Mouse (Mus musculus): ENCODE measurements around the gene Apold1. TPM values are rescaled to one million over a fixed set of nuclear protein-coding genes. Genes with fewer than 3 reads are reported as not detected.

Gene Apold1
- polyA plus RNA-seq, 1 experiment from 2014 or later, result 8.8 TPM

GRCm38 (mm10) chr6:134949241-134949640 lies 32.3 kb upstream of the Apold1 start:
- no peak overlapping the region for H3K27ac ChIP-seq

GRCm38 (mm10) chr6:134951364-134951763 lies 30.2 kb upstream of the Apold1 start:
- H3K4me2 ChIP-seq, result no peak overlapping the region
- H3K9ac ChIP-seq, result no peak overlapping the region
- WGBS, result 44% methylated on average over 5 of the region's 5 CpGs
- no peaks in the 10 kb centered on the region for H3K9me3 ChIP-seq (replicated peaks)
- no peak for ATAC-seq (replicated peaks; ENCODE audit: insufficient number of reproducible peaks, insufficient read depth, low FRiP score, low read depth)
- H3K27me3 ChIP-seq, result no peaks in the 10 kb centered on the region
- H3K36me3 ChIP-seq, result peaks cover 11% of the 10 kb centered on the region; the same call in 1 of the 2 replicates
- no peak overlapping the region for H3K27ac ChIP-seq
- H3K4me3 ChIP-seq, result no peak overlapping the region
- peaks cover 6% of the 10 kb centered on the region for H3K4me1 ChIP-seq (replicated peaks)

More at GRCm38 (mm10) chr6:134949241-134949640, 32.3 kb upstream of the Apold1 start:
- no peak for ATAC-seq (replicated peaks; ENCODE audit: insufficient number of reproducible peaks, insufficient read depth, low FRiP score, low read depth)
- H3K27me3 ChIP-seq, result no peaks in the 10 kb centered on the region
- H3K36me3 ChIP-seq, result peaks cover 11% of the 10 kb centered on the region; the same call in 1 of the 2 replicates
- no peak overlapping the region for H3K4me2 ChIP-seq
- no peak overlapping the region for H3K4me3 ChIP-seq
- peaks cover 14% of the 10 kb centered on the region for H3K4me1 ChIP-seq (replicated peaks)
- H3K9ac ChIP-seq, result no peak overlapping the region
- H3K9me3 ChIP-seq (replicated peaks), result no peaks in the 10 kb centered on the region
- WGBS, result 87% methylated on average over 3 of the region's 3 CpGs

GRCm38 (mm10) chr6:134953976-134954375 lies 27.5 kb upstream of the Apold1 start:
- Histone ChIP-seq H3K27me3 (no peaks in the 10 kb centered on the region), H3K9me3 (replicated peaks) (no peaks in the 10 kb centered on the region), H3K4me3 (no peak overlapping the region), H3K9ac (no peak overlapping the region), H3K4me2 (no peak overlapping the region), H3K27ac (no peak overlapping the region), H3K36me3 (peaks cover 11% of the 10 kb centered on the region; the same call in 1 of the 2 replicates), H3K4me1 (replicated peaks) (no peaks in the 10 kb centered on the region)
- no peak for ATAC-seq (replicated peaks; ENCODE audit: insufficient number of reproducible peaks, insufficient read depth, low FRiP score, low read depth)
- 67% methylated on average over 11 of the region's 11 CpGs for WGBS

DNA sequence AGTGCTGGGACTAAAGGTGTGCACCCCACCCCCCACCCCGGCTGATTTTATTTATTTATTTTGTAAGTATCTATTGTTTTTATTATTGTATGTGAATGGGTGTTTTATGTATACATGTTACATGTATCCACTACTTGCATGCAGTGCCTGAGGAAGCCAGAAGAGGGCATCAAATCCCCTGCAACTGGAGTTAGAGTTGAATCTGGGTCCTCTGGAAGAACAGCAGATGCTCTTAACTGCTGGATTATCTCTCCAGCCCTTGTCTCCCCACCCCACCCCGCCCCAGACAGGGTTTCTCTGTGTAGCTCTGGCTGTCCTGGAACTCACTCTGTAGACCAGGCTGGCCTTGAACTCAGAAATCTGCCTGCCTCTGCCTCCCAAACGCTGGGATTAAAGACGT lies 25.1 kb upstream of the Apold1 start:
- Histone ChIP-seq H3K4me3 (no peak overlapping the region), H3K9ac (no peak overlapping the region), H3K36me3 (peaks cover 7% of the 10 kb centered on the region; the same call in 1 of the 2 replicates), H3K27me3 (no peaks in the 10 kb centered on the region), H3K9me3 (replicated peaks) (no peaks in the 10 kb centered on the region), H3K27ac (no peak overlapping the region), H3K4me1 (replicated peaks) (no peaks in the 10 kb centered on the region), H3K4me2 (no peak overlapping the region)
- 89% methylated on average over 4 of the region's 4 CpGs for WGBS
- ATAC-seq (replicated peaks; ENCODE audit: insufficient number of reproducible peaks, insufficient read depth, low FRiP score, low read depth), result no peak

DNA sequence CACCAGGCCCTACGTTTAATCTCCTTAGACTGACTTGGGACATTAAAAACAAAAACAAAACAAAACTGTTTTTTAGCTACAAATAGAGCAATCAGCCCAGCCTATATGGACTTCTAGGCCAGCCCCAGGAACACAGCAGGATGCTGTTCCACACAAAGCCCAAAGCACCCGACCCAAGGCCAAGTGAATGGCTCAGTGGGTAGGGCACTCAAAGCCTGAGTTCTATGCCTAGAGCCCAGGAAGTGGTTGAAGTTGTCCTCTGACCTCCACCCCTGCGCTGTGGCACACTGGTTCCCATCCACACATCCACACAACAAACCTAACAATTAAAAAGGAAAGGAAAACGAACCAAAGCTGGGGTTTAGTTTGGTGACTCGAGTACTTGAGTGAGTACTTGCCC lies 20.2 kb upstream of the Apold1 start:
- no peaks in the 10 kb centered on the region for H3K36me3 ChIP-seq
- no peaks in the 10 kb centered on the region for H3K27me3 ChIP-seq
- H3K4me3 ChIP-seq, result no peak overlapping the region
- H3K27ac ChIP-seq, result no peak overlapping the region
- H3K4me2 ChIP-seq, result no peak overlapping the region
- ATAC-seq (replicated peaks; ENCODE audit: insufficient number of reproducible peaks, insufficient read depth, low FRiP score, low read depth), result no peak
- H3K4me1 ChIP-seq (replicated peaks), result no peaks in the 10 kb centered on the region
- H3K9ac ChIP-seq, result no peak overlapping the region
- no peaks in the 10 kb centered on the region for H3K9me3 ChIP-seq (replicated peaks)
- WGBS, result 67% methylated on average over 5 of the region's 5 CpGs

GRCm38 (mm10) chr6:134961858-134962517 lies 19.5 kb upstream of the Apold1 start:
- Histone ChIP-seq H3K27me3 (no peaks in the 10 kb centered on the region), H3K9me3 (replicated peaks) (no peaks in the 10 kb centered on the region), H3K4me1 (replicated peaks) (no peaks in the 10 kb centered on the region), H3K4me3 (no peak overlapping the region), H3K9ac (no peak overlapping the region), H3K4me2 (no peak overlapping the region), H3K27ac (no peak overlapping the region), H3K36me3 (no peaks in the 10 kb centered on the region)
- 61% methylated on average over 9 of the region's 9 CpGs for WGBS
- ATAC-seq (replicated peaks; ENCODE audit: insufficient number of reproducible peaks, insufficient read depth, low FRiP score, low read depth), result no peak

DNA sequence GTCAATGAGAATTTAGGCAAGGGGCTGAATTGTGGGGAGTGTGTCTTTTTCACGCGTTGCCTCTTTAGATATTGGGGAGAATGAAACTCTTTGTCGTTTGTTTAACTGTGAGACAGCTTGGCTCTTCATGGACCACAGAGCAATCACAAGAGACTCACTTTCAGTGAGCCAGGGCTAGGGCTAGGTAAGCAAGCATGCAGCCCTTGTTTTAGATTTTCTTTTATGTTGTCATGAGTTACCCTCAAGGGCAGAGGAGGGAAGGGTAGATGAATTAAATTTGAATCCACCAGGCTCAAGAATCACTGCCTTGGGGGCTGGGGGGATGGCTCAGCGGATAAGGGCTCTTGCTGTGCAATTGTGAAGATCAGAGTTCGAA lies 19.0 kb upstream of the Apold1 start:
- Histone ChIP-seq H3K9me3 (replicated peaks) (no peaks in the 10 kb centered on the region), H3K36me3 (no peaks in the 10 kb centered on the region), H3K9ac (no peak overlapping the region), H3K4me1 (replicated peaks) (no peaks in the 10 kb centered on the region), H3K27me3 (no peaks in the 10 kb centered on the region), H3K4me2 (no peak overlapping the region), H3K27ac (no peak overlapping the region), H3K4me3 (no peak overlapping the region)
- 79% methylated on average over 5 of the region's 5 CpGs for WGBS
- ATAC-seq (replicated peaks; ENCODE audit: insufficient number of reproducible peaks, insufficient read depth, low FRiP score, low read depth), result no peak

DNA sequence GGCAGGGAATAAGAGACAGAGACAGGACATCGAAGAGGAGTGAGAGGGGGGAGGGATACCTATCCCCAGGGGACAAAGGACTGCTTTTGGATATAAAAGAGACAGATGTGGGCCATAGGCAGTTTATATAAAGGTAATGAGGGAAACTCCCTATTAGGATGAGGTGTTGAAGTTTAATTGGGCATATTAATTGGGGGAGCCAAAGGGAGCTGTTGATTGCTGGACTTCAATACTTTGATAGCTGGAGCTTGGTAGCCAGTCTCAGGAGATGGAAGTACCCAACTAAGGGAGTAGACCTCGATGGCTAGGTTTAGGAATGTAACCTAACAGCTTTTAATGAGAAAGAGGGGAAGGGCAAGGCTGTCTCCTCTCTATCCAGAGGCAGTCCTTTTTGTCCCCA lies 17.6 kb upstream of the Apold1 start:
- no peak overlapping the region for H3K4me2 ChIP-seq
- no peaks in the 10 kb centered on the region for H3K27me3 ChIP-seq
- H3K36me3 ChIP-seq, result no peaks in the 10 kb centered on the region
- no peak overlapping the region for H3K4me3 ChIP-seq
- H3K9ac ChIP-seq, result no peak overlapping the region
- no peak for ATAC-seq (replicated peaks; ENCODE audit: insufficient number of reproducible peaks, insufficient read depth, low FRiP score, low read depth)
- no peaks in the 10 kb centered on the region for H3K9me3 ChIP-seq (replicated peaks)
- no peak overlapping the region for H3K27ac ChIP-seq
- 74% methylated on average over 2 of the region's 2 CpGs for WGBS
- no peaks in the 10 kb centered on the region for H3K4me1 ChIP-seq (replicated peaks)

- no peak overlapping the region for H3K4me2 ChIP-seq
- no peaks in the 10 kb centered on the region for H3K9me3 ChIP-seq (replicated peaks)
- no peaks in the 10 kb centered on the region for H3K27me3 ChIP-seq
- no peak overlapping the region for H3K4me3 ChIP-seq
- H3K4me1 ChIP-seq (replicated peaks), result no peaks in the 10 kb centered on the region
- no peak for ATAC-seq (replicated peaks; ENCODE audit: insufficient number of reproducible peaks, insufficient read depth, low FRiP score, low read depth)
- 81% methylated on average over 5 of the region's 5 CpGs for WGBS
- no peak overlapping the region for H3K27ac ChIP-seq
- no peak overlapping the region for H3K9ac ChIP-seq
- H3K36me3 ChIP-seq, result no peaks in the 10 kb centered on the region
Observed at GRCm38 (mm10) chr6:134966681-134967080, 14.8 kb upstream of the Apold1 start.

DNA sequence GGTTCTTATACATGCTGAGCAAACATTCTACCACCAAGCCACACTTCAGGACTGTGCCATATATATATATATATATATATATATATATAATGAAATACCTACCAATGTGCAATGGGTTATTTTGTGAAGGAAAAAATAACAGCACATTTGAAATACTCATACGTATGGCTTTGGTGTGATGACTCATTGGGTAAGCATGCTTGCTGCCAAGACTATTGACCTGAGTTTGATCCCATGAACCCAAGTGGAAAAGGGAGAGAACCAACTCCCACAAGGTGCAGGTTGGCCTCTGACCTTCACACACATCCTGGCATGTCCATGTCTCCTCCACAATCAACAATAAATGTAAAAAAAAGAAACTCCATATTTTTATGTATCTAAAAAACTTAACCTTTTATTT lies 13.2 kb upstream of the Apold1 start:
- H3K9me3 ChIP-seq (replicated peaks), result no peaks in the 10 kb centered on the region
- no peak for ATAC-seq (replicated peaks; ENCODE audit: insufficient number of reproducible peaks, insufficient read depth, low FRiP score, low read depth)
- 31% methylated on average over 1 of the region's 1 CpGs for WGBS

DNA sequence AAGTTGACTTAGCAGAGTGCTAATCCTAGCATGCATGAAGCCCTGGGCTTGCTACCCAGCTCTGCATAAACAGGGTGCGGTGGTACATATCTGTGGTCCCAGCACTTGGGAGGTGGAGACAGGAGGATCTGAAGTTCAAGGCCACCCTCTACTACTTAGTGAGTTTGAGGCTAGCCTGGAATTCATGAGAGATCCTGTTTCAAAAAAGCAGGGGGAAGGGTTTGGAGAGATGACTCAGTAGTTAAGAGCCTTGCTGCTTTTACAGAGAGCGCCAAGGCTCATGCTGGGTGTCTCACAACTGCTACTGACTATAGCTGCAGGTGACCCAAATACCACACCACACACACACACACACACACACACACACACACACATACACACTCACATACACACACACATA lies 12.0 kb upstream of the Apold1 start:
- Histone ChIP-seq H3K4me1 (replicated peaks) (no peaks in the 10 kb centered on the region), H3K27ac (no peak overlapping the region), H3K9ac (no peak overlapping the region), H3K4me2 (no peak overlapping the region), H3K27me3 (no peaks in the 10 kb centered on the region), H3K36me3 (no peaks in the 10 kb centered on the region), H3K4me3 (no peak overlapping the region), H3K9me3 (replicated peaks) (no peaks in the 10 kb centered on the region)
- WGBS, result 93% methylated on average over 2 of the region's 2 CpGs
- no peak for ATAC-seq (replicated peaks; ENCODE audit: insufficient number of reproducible peaks, insufficient read depth, low FRiP score, low read depth)

More for the DNA sequence above, 13.2 kb upstream of the Apold1 start:
- Histone ChIP-seq H3K4me3 (no peak overlapping the region), H3K27me3 (no peaks in the 10 kb centered on the region), H3K4me1 (replicated peaks) (no peaks in the 10 kb centered on the region), H3K27ac (no peak overlapping the region), H3K4me2 (no peak overlapping the region), H3K36me3 (no peaks in the 10 kb centered on the region), H3K9ac (no peak overlapping the region)

GRCm38 (mm10) chr6:134972096-134972495 lies 9.4 kb upstream of the Apold1 start:
- H3K36me3 ChIP-seq, result no peaks in the 10 kb centered on the region
- no peak for ATAC-seq (replicated peaks; ENCODE audit: insufficient number of reproducible peaks, insufficient read depth, low FRiP score, low read depth)
- H3K4me2 ChIP-seq, result no peak overlapping the region
- H3K9me3 ChIP-seq (replicated peaks), result no peaks in the 10 kb centered on the region
- 43% methylated on average over 4 of the region's 4 CpGs for WGBS
- no peak overlapping the region for H3K27ac ChIP-seq
- no peak overlapping the region for H3K4me3 ChIP-seq
- H3K9ac ChIP-seq, result no peak overlapping the region
- peaks cover 12% of the 10 kb centered on the region; the same call in 1 of the 2 replicates for H3K4me1 ChIP-seq (replicated peaks)
- H3K27me3 ChIP-seq, result no peaks in the 10 kb centered on the region

Measured in heart, embryonic 15.5 days (tissue).